Mouse (Mus musculus): ENCODE measurements around the gene Enah.

Gene Enah

DNA sequence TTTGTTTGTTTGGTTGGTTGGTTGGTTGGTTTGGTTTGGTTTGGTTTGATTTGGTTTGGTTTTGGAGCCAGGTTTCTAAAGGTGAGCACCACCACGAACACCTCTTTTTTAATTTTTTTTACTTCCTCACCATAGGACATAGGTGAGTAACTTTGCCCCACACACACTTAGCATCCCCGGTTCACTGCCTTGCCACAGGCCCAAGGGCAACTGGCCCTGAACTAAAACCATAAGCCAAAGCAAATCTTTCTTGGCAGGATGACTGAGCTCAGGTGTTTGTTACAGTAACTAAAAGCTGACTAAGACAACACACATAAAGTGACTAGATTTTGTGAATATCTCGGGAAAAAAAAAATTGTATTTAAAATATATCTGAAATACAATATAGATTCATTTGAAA lies 172.4 kb downstream of the Enah start:
- DNase-seq (ENCODE audit: low read depth, low spot score): no peak

All from telencephalon, adult 2 months (tissue).